Mouse (Mus musculus): Measurements from ENCODE around the gene Comp. TPM values are rescaled to one million over a fixed set of nuclear protein-coding genes. Genes with fewer than 3 reads are reported as not detected.

Gene Comp
- polyA plus RNA-seq, 1 experiment = 0.15 TPM

DNA sequence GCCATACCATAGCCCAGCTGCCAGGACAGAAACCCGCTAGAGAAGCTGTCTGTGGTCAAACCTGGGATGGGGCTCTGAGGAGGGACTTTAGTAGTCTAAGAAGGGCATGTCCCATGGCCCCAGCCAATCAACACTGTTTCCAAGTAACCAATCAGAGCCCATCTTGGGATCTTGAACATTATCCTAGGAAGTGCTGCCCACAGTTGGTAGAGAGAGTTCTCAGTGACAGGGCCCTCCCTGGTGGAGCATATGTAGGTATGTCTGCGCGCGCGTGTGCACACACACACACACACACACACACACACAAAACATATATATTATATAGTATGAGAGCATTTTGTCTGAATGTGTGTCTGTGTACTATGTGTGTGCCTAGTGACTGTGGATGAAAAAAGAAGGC is 19.7 kb downstream of the Comp start:
- 94% methylated on average over 5 of the region's 5 CpGs for WGBS
- DNase-seq (ENCODE audit: low read depth, low spot score) = no peak

DNA sequence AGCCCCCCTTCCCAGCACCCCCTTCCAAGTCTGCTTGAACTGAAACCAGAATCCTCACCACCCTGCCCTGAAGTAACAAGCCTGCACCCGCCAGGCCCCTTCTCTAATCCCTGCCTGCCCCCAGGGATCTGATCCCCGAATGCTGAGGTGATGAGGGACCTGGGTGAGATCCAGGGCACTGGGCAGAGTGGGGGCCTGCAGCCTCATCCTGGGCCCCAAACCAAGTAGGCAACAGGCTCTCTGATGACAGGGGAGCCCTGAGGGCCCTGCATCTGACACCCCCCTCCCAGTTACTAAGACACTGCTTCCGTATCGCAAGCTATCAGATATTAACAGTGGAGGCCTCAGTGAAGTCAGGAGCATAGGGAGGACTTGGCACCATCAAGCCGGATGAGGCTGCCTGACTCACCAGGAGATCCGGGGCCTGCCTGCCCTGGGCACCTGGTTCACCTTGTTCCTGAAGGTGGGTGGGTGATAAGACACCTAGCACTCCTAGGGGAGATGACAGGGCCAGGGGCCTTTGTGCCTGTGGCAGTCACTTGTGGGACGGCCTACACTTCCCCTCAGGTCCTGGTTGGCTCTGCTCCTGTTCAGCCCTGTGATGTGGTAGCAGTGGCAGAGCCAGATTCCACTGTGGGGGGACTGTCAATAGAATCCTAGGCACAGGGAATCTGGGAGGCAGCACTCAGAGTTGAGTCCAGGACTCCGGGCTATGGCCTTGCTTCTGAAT is 21.1 kb downstream of the Comp start:
- 94% methylated on average over 8 of the region's 8 CpGs for WGBS

DNA sequence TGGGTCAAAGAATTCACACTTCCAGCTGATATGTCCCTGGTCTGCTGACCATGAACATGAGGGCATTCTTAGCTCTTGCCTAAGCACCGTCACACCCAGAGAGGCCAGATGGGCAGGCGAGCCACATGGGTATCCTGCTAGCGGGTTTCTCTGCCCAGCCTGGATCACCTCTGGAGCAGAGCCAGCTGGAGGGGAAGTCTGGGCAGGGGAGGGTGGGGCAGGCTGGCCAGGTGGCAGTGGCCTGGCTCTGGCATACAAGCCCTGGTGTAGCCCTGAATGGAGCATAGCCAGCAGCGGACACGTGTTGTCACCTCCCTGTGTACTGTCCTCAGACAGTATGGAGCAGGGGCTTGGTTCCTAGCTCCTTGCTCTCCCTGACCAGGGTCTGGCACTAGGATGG is 22.3 kb downstream of the Comp start:
- peak; percentile 55 for DNase-seq (ENCODE audit: low read depth, low spot score)
- WGBS = 30% methylated on average over 5 of the region's 5 CpGs

More for the DNA sequence above, 21.1 kb downstream of the Comp start:
- no peak for DNase-seq (ENCODE audit: low read depth, low spot score)

DNA sequence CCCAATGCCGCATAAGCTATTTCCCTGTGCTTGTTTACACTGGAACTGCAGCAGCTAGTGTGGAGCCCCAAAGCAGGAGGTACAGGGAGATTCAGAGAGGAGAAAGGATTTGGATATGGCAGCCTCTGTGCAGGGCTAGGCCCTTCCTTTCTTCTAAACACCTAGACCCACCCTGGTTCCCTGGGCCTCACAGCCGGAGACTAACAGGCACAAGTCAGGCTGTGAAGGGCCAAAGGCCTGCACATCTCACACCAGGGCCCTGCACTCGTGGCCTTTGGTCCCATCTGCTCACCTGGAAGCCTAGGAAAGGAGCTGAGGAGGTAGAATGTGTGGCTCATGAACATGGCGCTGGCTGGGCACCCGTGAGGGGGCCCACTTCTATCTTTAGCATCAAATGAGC is 22.8 kb downstream of the Comp start:
- WGBS = 52% methylated on average over 5 of the region's 5 CpGs
- no peak for DNase-seq (ENCODE audit: low read depth, low spot score)

DNA sequence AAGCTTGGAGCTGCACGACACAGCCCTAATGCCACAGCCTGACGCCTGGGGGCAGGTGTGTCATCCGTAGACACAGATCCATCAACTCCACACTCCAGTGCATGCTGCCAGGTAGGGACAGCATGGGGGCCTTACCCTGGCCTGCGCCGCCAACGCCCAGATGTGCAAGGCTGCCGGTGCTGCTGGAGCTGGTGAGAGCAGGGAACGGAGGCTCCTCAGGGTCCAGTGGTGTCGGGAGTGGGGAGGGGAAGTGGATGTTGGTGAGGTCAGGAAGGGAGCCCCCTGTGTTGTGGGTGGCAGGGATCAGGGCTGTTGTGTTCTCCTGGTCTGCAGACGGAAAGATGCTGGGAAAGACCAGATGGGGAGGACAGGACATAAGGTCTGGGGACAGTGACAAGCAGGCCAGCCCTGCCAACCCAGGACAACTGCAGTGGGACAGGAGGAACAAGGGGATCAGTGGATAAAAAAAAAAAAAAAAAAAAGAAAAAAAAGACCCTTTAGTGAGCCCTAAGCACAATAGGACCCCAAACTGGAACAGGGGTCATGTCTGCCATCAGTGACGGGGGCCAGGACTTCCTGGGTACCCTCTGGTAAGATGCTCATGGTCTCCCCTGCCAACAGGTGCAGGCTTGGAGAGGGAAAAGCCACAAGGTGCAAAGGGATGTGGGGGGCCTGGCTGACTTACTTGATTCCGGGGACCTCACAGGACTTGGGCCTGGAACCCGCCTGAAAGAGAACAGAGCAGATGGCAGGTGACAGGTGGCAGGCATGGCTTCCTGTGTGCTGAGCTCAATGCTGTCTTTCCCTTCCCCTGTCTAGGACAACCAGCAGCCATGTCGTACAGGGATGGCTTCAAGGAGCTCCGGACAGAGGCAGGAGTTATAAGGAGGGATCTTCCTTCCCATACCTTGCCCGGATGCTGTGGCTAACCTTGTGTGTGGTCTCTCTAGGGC is 24.5 kb downstream of the Comp start:
- WGBS = 90% methylated on average over 16 of the region's 16 CpGs
- no peak for DNase-seq (ENCODE audit: low read depth, low spot score)

DNA sequence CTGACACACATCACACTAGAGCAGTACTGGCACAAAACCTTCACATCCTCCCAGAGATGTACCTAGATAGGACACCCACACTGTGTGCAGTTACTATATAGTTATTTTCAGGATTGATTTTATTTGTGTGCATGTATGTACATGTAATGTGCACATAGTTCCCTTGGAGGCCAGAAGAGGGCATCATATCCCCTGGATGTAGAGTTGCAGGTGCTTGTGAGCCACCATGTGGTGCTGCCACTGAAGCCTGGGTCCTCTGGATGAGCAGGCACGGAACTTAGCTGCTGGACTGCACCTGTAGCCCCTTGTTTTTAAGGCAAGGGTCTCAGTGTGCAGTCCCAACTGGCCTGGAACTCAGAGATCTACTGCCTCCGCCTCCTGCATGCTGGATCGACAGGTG is 30.9 kb downstream of the Comp start:
- no peak for DNase-seq (ENCODE audit: low read depth, low spot score)
- WGBS = 90% methylated on average over 3 of the region's 3 CpGs

DNA sequence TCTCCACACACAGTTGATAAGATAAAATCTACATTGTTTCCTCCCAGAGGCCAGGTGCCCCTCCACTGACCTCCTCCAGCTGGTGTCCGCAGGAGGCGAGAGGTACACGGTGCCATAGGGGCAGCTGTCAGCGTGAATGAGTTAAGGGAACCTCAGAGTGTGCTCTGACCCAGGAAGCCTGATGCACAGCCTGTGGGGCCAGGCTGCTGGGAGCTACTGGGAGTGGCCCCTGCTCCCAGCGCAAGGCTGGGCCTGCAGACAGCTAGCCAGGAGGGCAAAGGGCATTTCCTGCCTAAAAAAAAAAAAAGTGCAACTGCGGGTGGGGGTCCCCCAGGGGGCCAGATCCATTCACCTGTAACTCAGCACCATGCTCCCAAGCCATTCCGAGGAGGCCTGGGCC is 31.8 kb downstream of the Comp start:
- DNase-seq (ENCODE audit: low read depth, low spot score) = no peak
- WGBS = 26% methylated on average over 7 of the region's 7 CpGs

DNA sequence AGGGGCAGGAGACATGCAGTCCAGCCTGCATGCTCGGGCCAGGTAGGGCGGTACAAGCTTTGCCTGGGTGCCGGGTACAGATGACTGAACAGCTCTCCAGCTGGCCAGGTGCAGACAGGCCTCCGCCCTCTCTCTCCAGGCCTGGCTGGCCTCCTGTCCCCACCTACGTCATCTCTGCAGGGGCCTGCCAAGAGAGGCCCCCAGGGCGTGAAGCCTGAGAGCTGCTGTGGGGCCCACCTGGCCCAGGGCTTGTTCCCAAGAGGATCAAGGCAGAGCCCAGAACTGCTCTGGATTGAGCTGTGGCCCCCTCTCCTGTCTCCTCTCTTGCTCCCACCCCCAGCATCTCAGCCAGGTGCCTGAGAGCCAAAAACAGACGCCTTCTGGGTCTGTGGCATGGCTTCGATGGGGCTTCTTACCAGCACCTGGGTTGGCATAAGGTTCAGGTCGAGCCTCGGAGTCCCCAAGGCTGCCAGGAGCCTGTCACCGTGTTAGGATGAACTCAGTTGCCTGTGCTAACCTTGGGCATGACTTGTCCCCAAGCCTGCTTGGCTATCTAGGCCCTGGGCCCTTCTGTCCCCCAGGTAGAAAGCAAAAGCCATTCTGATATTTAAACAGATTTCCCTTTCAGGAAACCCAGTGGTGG is 33.2 kb downstream of the Comp start:
- 40% methylated on average over 11 of the region's 11 CpGs for WGBS
- no peak for DNase-seq (ENCODE audit: low read depth, low spot score)

DNA sequence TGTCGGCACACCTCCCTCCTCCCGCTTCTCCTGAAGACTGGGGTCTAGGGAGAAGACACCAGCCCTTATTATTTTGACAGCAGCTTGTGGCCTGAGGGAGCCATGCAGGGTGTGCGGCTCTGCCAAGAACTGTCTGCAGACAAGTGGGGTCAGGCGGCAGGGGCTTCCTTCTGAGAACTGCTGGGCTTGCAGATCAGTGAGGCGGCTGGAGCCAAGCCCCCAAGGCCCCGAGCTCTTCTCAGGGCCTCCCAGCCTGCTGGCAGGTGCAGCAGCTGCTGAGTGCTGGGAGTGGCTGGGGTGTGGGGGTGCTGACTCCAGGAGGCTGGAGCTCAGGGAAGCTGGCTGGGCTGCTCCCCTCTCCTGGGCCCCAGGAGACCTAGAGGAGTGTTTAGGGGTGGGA is 34.9 kb downstream of the Comp start:
- WGBS = 28% methylated on average over 6 of the region's 6 CpGs
- DNase-seq (ENCODE audit: low read depth, low spot score) = no peak

DNA sequence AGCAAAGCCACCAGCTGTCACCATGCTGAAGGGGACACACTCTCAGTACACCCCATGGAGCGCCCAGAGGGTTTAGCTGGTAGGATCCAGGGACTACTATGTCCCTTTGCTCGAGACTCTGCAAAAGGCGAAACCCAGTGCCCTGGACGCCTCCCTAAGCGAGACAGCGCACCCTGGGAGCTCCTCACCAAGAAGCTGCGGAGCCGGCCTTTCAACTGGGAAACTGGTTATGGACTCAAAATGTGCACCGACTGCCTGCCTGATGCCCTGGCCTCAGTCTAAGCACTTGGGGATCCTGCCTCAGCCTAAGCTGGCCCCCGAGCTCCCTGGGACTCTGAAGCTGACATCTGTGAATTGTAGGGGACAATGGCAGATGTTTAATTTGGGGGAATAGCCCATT is 35.7 kb downstream of the Comp start:
- WGBS = 32% methylated on average over 10 of the region's 10 CpGs
- DNase-seq (ENCODE audit: low read depth, low spot score) = no peak

DNA sequence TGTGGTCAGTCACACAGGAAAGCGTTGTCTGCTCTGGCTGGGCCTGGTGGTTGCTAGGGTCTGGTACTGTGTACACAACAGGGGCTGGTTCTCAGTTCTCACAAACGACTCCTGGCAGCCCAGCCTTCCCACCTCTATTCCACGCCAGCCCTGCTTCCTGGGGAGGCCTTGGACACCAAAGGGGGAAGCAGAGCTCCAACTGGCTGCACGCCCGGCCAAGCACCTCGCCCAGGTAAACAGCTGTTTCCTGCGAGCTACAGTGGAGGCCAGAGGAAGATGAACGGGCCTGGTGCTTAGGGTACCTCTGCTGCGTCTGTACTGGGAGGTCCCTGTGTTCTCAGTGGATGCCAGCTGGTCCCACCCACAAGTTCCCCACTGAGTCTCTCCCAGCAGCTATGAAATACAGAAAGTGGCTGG is 36.1 kb downstream of the Comp start:
- no peak for DNase-seq (ENCODE audit: low read depth, low spot score)
- WGBS = 19% methylated on average over 9 of the region's 9 CpGs

DNA sequence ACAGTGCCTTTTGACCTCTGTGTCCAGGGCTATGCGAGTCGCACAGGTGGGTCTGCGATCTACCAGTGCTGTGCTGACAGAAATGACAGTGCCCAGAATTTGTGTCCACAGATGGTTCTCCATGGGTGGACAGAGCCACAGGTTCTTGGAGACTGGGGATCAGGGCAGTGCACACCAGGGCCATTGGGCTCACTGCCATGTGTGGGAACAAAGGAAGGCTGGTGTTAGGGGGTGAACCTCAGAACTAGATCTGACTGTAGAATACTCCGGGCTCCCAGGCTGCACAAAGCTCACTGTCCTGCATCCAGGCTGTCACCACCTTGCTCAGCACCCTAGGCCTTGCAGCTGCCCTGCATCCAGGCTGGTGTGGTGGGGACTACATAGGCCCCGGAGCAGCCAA is 36.9 kb downstream of the Comp start:
- DNase-seq (ENCODE audit: low read depth, low spot score) = no peak
- 95% methylated on average over 5 of the region's 5 CpGs for WGBS

DNA sequence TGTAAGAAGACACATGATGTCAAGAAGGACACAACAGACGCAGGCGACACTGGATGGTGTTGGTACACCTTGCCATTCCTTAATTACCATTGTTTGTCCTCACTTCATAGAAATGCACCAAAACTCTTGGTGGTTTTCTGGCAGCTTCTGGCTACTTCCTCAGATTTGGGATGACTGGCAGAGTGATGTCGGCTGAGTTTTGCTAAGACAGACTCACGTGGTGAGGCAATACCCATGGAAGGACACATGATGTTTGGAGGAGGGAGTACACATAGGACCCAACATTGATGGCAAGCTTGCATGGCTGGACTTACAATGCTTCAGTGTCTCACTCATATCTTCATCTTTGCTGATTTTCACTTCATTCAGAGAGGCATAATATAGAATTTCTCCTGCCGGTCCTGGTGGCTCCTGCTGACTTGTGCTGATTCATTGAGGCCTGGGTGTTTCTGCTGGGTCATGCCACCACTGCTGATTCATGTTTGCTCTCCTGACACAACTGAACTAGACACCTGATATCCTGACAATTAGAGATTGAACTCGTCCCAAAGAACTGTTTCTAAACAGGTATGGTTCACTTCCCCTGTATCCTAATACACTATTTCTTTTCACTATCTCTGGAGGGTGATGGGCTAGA is 41.1 kb downstream of the Comp start:
- 86% methylated on average over 6 of the region's 6 CpGs for WGBS
- DNase-seq (ENCODE audit: low read depth, low spot score) = no peak

DNA sequence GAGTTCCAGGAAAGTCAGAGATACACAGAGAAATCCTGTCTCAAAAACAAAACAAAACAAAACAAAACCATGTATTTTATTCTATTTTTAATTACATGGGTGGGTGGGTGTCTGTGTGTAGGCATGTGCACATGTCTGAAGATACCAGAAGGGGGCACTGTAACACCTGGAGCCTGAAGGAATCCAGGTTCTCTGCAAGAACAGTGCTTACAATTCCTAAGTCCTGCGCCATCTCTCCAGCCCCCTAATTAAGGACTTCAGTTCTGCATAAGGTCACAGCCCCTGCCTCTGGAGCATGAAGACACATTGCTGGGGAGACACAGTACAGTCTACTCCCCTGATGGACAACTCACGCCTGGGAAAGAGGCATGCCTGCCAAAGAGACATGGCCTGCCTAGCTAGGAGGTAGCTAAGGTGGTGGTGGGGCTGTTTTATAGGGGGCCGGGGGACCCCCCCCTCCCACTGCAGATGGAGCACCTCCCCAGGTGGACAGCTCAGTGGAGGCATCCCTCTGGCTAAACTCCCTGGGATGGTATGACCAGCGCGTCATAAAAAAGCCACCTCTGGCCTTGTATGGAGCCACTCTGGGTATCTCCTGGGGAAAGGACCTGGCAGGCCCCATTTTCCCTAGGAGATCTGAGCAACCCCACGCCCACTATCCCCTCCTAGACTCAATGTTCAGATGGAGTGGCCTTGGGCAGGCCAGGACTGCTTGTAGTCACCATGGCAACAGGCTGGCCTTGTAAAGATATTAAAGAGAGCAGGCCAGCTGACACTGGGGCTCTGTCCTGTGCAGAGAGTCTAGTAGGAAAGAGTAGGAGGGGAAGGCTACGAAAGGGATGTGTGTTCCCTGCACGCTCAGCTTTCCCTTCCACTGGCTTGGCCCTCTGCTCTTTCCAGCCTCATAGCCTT is 42.4 kb downstream of the Comp start:
- no peak for DNase-seq (ENCODE audit: low read depth, low spot score)

DNA sequence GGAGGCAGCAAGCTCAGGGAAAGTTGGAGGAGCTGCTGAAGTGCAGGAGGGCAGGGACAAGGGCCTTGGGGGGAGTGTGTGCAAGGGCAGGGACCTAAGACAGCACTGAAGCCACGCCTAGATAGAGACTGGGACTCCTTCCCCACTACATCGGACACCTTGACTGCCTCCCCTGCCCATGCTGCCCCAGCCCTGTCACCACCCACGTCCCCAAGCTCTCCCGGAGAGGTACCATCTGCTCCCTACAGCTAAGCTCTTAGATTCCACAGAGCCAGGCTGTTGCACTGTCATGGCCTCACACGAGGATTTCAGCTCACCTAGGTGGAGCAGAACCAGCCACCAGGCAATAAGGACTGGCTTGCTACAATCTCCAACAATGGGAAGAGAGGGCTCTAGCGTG is 43.6 kb downstream of the Comp start:
- DNase-seq (ENCODE audit: low read depth, low spot score) = no peak
- WGBS = 60% methylated on average over 6 of the region's 6 CpGs

More for the DNA sequence above, 42.4 kb downstream of the Comp start:
- 77% methylated on average over 8 of the region's 8 CpGs for WGBS

DNA sequence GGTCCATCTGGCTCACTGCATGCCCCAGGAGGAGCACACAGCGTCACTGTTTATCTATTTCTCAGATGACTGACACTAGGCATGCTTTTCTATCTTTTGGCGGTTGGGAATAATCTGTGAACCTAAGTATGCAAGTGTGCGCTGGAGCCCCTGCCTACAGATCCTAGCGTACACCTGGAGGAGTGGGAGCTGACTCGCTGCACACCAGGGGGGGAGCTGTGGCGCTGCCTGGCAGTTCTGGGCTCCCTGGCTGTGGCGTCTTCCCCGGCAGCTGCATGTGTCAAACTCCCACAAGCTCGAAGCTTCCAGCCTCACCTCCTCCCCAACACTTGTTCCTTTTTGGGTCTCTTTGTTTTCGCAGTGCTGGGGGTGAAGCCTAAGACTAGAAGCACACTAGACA is 44.6 kb downstream of the Comp start:
- 65% methylated on average over 10 of the region's 10 CpGs for WGBS

DNA sequence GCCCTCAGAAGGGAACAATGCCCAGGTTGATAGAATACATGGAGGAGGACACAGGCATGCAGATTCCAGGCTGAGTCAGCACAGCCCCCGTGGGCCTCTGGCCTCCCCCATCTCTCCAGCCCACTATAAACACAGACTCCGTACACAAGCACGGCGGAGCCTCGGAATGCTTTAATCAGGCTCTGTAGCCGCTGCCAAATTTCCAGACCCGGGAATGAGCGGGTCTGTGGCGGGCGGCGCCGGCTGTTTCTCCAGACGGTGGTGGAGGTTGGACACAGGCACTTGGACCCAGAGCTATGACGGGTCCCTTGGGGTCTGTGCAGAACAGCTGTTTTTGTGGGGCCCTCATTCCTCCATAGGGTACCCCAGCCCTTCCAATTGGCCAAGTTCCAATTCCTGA is 45.6 kb downstream of the Comp start:
- no peak for DNase-seq (ENCODE audit: low read depth, low spot score)
- 51% methylated on average over 14 of the region's 14 CpGs for WGBS

More for the DNA sequence above, 44.6 kb downstream of the Comp start:
- no peak for DNase-seq (ENCODE audit: low read depth, low spot score)

DNA sequence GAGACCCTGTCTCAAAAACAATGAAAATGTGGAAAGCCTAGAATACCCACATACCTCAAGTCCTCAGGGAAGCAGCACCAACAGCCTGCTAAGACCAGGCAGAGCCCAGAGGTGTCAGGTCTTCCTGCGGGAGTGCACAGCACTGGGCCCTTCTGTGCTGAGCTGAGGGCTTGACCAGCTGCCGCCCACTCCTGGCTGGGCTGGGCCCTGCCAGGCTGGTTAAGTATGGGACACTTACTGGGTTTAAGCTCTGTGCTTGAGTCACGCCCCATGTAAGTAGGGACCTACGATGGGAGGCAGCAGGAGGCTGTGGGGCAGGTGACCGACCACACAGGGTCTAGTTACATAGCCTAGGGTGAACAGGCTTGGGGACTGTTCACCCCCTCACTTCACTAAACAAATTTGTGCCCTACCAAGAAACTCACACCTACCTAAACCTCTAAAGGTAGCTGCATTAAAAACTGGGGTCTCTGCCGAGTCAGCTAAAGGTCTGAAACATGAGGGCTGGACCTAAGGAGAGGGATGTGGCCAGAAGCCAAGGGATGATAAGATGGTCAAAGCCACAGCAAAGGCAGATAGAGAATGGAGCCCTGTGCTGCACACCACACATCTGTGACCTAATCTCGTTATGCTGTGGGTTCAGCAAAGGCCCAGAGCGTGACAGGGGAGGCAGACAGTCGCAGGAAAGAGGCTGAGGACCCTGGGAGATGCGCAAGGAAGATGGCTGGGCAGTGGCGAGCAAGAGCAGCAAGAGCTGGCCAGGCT is 46.7 kb downstream of the Comp start:
- no peak for DNase-seq (ENCODE audit: low read depth, low spot score)
- WGBS = 85% methylated on average over 11 of the region's 11 CpGs

Measured in large intestine, adult 2 months (tissue).